Mouse (Mus musculus): Measurements from ENCODE around the gene Angptl8.

GRCm38 (mm10) chr9:21858084-21858483, 22.8 kb downstream of the Angptl8 start:
- TF ChIP-seq EP300 (optimal IDR thresholded peaks at IDR 0.05) (no peak), CTCF (IDR thresholded peaks at IDR 0.05; ENCODE audit: low read depth) (no peak)

All from stomach, postnatal 0 days (tissue).